Mouse (Mus musculus): ENCODE data around the gene Pkp4.

Pkp4 gene

GRCm38 (mm10) chr2:59261203-59261602 lies 100.6 kb downstream of the Pkp4 start:
- DNase-seq (ENCODE audit: low read depth in 2 of 2, low spot score in 2 of 2), result no peak

- no peak for DNase-seq (ENCODE audit: low read depth in 2 of 2, low spot score in 2 of 2)
Measured at GRCm38 (mm10) chr2:59266428-59266827, 105.8 kb downstream of the Pkp4 start.

- no peak for DNase-seq (ENCODE audit: low read depth in 2 of 2, low spot score in 2 of 2)
Measured at GRCm38 (mm10) chr2:59271835-59272234, 111.2 kb downstream of the Pkp4 start.

- no peak for DNase-seq (ENCODE audit: low read depth in 2 of 2, low spot score in 2 of 2)
Measured at GRCm38 (mm10) chr2:59272713-59273112, 112.1 kb downstream of the Pkp4 start.

GRCm38 (mm10) chr2:59280914-59281562 lies 120.4 kb downstream of the Pkp4 start:
- DNase-seq (ENCODE audit: low read depth in 2 of 2, low spot score in 2 of 2), result no peak

- DNase-seq (ENCODE audit: low read depth in 2 of 2, low spot score in 2 of 2), result no peak
Measured at GRCm38 (mm10) chr2:59282966-59283365, 122.3 kb downstream of the Pkp4 start.

- DNase-seq (ENCODE audit: low read depth in 2 of 2, low spot score in 2 of 2), result no peak
Measured at GRCm38 (mm10) chr2:59284216-59284615, 123.6 kb downstream of the Pkp4 start.

- no peak for DNase-seq (ENCODE audit: low read depth in 2 of 2, low spot score in 2 of 2)
Measured at GRCm38 (mm10) chr2:59284734-59285490, 124.3 kb downstream of the Pkp4 start.

GRCm38 (mm10) chr2:59285581-59285980 lies 124.9 kb downstream of the Pkp4 start:
- DNase-seq (ENCODE audit: low read depth in 2 of 2, low spot score in 2 of 2), result no peak

GRCm38 (mm10) chr2:59286247-59286646 lies 125.6 kb downstream of the Pkp4 start:
- DNase-seq (ENCODE audit: low read depth in 2 of 2, low spot score in 2 of 2), result no peak

- no peak for DNase-seq (ENCODE audit: low read depth in 2 of 2, low spot score in 2 of 2)
Measured at GRCm38 (mm10) chr2:59287630-59288029, 127.0 kb downstream of the Pkp4 start.

GRCm38 (mm10) chr2:59289411-59289810 lies 128.8 kb downstream of the Pkp4 start:
- no peak for DNase-seq (ENCODE audit: low read depth in 2 of 2, low spot score in 2 of 2)

- no peak for DNase-seq (ENCODE audit: low read depth in 2 of 2, low spot score in 2 of 2)
Measured at GRCm38 (mm10) chr2:59290391-59290790, 129.7 kb downstream of the Pkp4 start.

- DNase-seq (ENCODE audit: low read depth in 2 of 2, low spot score in 2 of 2), result no peak
Measured at GRCm38 (mm10) chr2:59299831-59300230, 139.2 kb downstream of the Pkp4 start.

GRCm38 (mm10) chr2:59301671-59302070 lies 141.0 kb downstream of the Pkp4 start:
- no peak for DNase-seq (ENCODE audit: low read depth in 2 of 2, low spot score in 2 of 2)

GRCm38 (mm10) chr2:59302430-59302829 lies 141.8 kb downstream of the Pkp4 start:
- no peak for DNase-seq (ENCODE audit: low read depth in 2 of 2, low spot score in 2 of 2)

- DNase-seq (ENCODE audit: low read depth in 2 of 2, low spot score in 2 of 2), result no peak
Measured at GRCm38 (mm10) chr2:59303530-59304063, 142.9 kb downstream of the Pkp4 start.

- DNase-seq (ENCODE audit: low read depth in 2 of 2, low spot score in 2 of 2), result no peak
Measured at GRCm38 (mm10) chr2:59307302-59307701, 146.7 kb downstream of the Pkp4 start.

- no peak for DNase-seq (ENCODE audit: low read depth in 2 of 2, low spot score in 2 of 2)
Measured at GRCm38 (mm10) chr2:59308055-59308454, 147.4 kb downstream of the Pkp4 start.

- DNase-seq (ENCODE audit: low read depth in 2 of 2, low spot score in 2 of 2), result no peak
Measured at GRCm38 (mm10) chr2:59313293-59313692, 152.6 kb downstream of the Pkp4 start.

GRCm38 (mm10) chr2:59318631-59319030 lies 158.0 kb downstream of the Pkp4 start:
- no peak for DNase-seq (ENCODE audit: low read depth in 2 of 2, low spot score in 2 of 2)

GRCm38 (mm10) chr2:59327946-59328345 lies 167.3 kb downstream of the Pkp4 start:
- no peak for DNase-seq (ENCODE audit: low read depth in 2 of 2, low spot score in 2 of 2)

Data from CD8-positive naive resting alpha-beta T cell, adult 2 months (primary cell).